Mouse (Mus musculus) liver, embryonic 16.5 days (tissue): ENCODE measurements at regions not wholly inside any gene's neighbourhood (a gene's known extent, or its start where the extent isn't known, plus 50 kb on each side); places are given as distances from the start of the nearest gene placed in this dataset.
A peak's percentile ranks its signal among the peaks of the same experiment; 100 is the strongest.
"Not testable (repeated sequence)": the region's sequence is repeated elsewhere in the genome, so short reads cannot be mapped to it uniquely, and the experiment has no call there.

ENCODE experiments used
- ATAC-seq: fragments of 200-750 bp; cut with Nextera tagmentation; 2 replicates; pipeline ENCODE4 v1.8.0; 2017; ENCODE audit warnings: low read depth, mild to moderate bottlenecking, moderate number of reproducible peaks, moderate library complexity
- H3K27ac ChIP-seq: fragments of 300-500 bp; sonication (generic); 2 replicates; pipeline ENCODE4 v1.5.1; 2014; ENCODE audit warnings: mild to moderate bottlenecking, low read length
- H3K27me3 ChIP-seq: fragments of 300-500 bp; sonication (generic); 2 replicates; pipeline ENCODE4 v1.6.1; 2014; ENCODE audit warnings: low read depth, low read length, mixed read lengths; ENCODE audit not compliant: control insufficient read depth, insufficient read depth
- H3K36me3 ChIP-seq: fragments of 300-500 bp; sonication (generic); 2 replicates; pipeline ENCODE4 v1.6.1; 2014; ENCODE audit warnings: mild to moderate bottlenecking; ENCODE audit not compliant: control insufficient read depth, insufficient read depth
- H3K4me1 ChIP-seq: fragments of 300-500 bp; sonication (generic); 2 replicates; pipeline ENCODE4 v1.6.1; 2014; ENCODE audit warnings: low read depth, low read length, mixed read lengths; ENCODE audit not compliant: control insufficient read depth
- H3K4me2 ChIP-seq: fragments of 300-500 bp; sonication (generic); 2 replicates; pipeline ENCODE4 v1.6.1; 2014; ENCODE audit warnings: low read depth, low read length, mixed read lengths
- H3K4me3 ChIP-seq: fragments of 300-500 bp; sonication (generic); 2 replicates; pipeline ENCODE4 v1.5.1; 2014; ENCODE audit warnings: low read depth, mild to moderate bottlenecking, low read length
- H3K9ac ChIP-seq: fragments of 300-500 bp; sonication (generic); 2 replicates; pipeline ENCODE4 v1.6.1; 2014; ENCODE audit warnings: low read depth, low read length
- H3K9me3 ChIP-seq: fragments of 300-500 bp; sonication (generic); replicated peaks from 2 replicates; pipeline ENCODE4 v1.6.1; 2016; ENCODE audit warnings: low read length; ENCODE audit not compliant: control insufficient read depth
- WGBS: fragments of 180-500 bp; shearing (Covaris S2); extraction: QIAGEN DNeasy Blood & Tissue Kit; methylation state at CpG from one replicate; pipeline ENCODE4 v1.1.7; 2014; ENCODE audit not compliant: insufficient replicate concordance; 5-methylcytosine and 5-hydroxymethylcytosine counted together

- H3K27me3 ChIP-seq: no peaks in the 10 kb centered on the region
- no peaks in the 10 kb centered on the region for H3K9me3 ChIP-seq
- H3K9ac ChIP-seq: no peak overlapping the region
- WGBS: 46% methylated on average over 3 of the region's 3 CpGs
- no peaks in the 10 kb centered on the region for H3K4me1 ChIP-seq
- ATAC-seq: peak; percentile 73
- no peaks in the 10 kb centered on the region for H3K36me3 ChIP-seq
- H3K4me3 ChIP-seq: no peak overlapping the region
- no peak overlapping the region for H3K27ac ChIP-seq
- H3K4me2 ChIP-seq: no peak overlapping the region
Measured at GRCm38 (mm10) chr5:105358902-105359301, 56.7 kb upstream of the Lrrc8b start.

- not testable (repeated sequence) for H3K4me3 ChIP-seq, H3K27me3 ChIP-seq, H3K36me3 ChIP-seq, H3K4me2 ChIP-seq, H3K4me1 ChIP-seq, ATAC-seq, H3K9me3 ChIP-seq, H3K9ac ChIP-seq, H3K27ac ChIP-seq
- 50% methylated on average over 1 of the region's 1 CpGs for WGBS
Measured at GRCm38 (mm10) chr5:105356393-105356792, 59.2 kb upstream of the Lrrc8b start.

- Histone ChIP-seq H3K27ac (no peak overlapping the region), H3K4me2 (no peak overlapping the region), H3K27me3 (no peaks in the 10 kb centered on the region), H3K4me1 (no peaks in the 10 kb centered on the region), H3K9me3 (no peaks in the 10 kb centered on the region), H3K9ac (no peak overlapping the region), H3K4me3 (no peak overlapping the region), H3K36me3 (no peaks in the 10 kb centered on the region)
- 34% methylated on average over 1 of the region's 1 CpGs for WGBS
- no peak for ATAC-seq
Measured at GRCm38 (mm10) chr5:105354041-105354440, 60.5 kb upstream of the Gbp6 start.

DNA sequence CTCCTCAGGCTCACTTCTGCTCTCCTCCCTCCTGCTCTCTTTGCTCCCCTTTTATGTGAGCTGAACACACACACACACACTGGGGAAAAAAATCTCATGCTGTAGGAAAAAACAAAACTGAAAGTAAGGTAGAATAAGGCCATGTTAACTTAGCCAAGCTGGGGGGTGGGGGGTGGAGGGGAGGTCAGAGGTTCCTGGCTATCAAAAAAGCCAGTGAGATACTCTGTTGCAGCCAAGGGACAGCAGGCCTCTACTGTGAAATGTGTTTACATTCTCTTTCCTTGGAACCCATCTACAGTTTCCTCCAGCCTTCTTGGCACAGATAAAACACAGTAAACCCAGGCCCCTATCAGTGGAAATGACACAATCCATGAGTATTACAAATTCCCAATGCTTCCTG is 53.0 kb upstream of the Gbp6 start:
- H3K4me2 ChIP-seq: no peak overlapping the region
- no peak overlapping the region for H3K27ac ChIP-seq
- no peaks in the 10 kb centered on the region for H3K9me3 ChIP-seq
- H3K36me3 ChIP-seq: no peaks in the 10 kb centered on the region
- H3K4me3 ChIP-seq: no peak overlapping the region
- no peaks in the 10 kb centered on the region for H3K27me3 ChIP-seq
- no peak overlapping the region for H3K9ac ChIP-seq
- peak; percentile 80 for ATAC-seq
- H3K4me1 ChIP-seq: no peaks in the 10 kb centered on the region; the same call in 1 of the 2 replicates

DNA sequence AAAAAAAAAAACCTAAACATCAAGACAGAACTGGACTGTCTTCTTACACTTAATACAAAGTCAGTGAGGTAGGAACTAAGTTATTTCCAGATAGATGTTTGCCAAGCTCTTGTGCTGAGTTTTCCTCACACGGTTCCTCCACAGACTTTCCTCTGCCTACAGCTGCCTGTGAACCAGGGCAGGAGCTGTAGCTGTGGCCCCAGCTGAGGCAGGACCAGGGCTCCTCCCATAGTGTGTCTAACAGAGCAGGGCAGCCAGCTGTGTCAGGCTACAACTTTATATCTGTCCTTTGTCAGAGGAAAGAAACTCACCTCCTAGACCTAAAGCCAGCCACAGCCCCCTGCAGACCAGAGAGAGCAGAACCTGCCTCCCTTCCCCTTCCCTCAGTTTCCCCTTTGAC is 52.5 kb upstream of the Gbp6 start:
- 35% methylated on average over 1 of the region's 1 CpGs for WGBS
- H3K27ac ChIP-seq: not testable (repeated sequence)

GRCm38 (mm10) chr5:105344808-105345732 is 51.6 kb upstream of the Gbp6 start:
- Histone ChIP-seq H3K4me2 (no peak overlapping the region), H3K27ac (no peak overlapping the region), H3K4me1 (no peaks in the 10 kb centered on the region; the same call in 1 of the 2 replicates), H3K36me3 (no peaks in the 10 kb centered on the region), H3K4me3 (no peak overlapping the region), H3K27me3 (no peaks in the 10 kb centered on the region), H3K9ac (no peak overlapping the region), H3K9me3 (no peaks in the 10 kb centered on the region)
- WGBS: 34% methylated on average over 6 of the region's 6 CpGs
- ATAC-seq: no peak

More for the DNA sequence above, 52.5 kb upstream of the Gbp6 start:
- H3K4me2 ChIP-seq, H3K36me3 ChIP-seq, H3K4me3 ChIP-seq, H3K9ac ChIP-seq, H3K9me3 ChIP-seq, H3K27me3 ChIP-seq, H3K4me1 ChIP-seq: not testable (repeated sequence)
- ATAC-seq: peak; percentile 51

GRCm38 (mm10) chr5:105343816-105344215 is 50.3 kb upstream of the Gbp6 start:
- not testable (repeated sequence) for ATAC-seq

More at GRCm38 (mm10) chr5:105343816-105344215, 50.3 kb upstream of the Gbp6 start:
- not testable (repeated sequence) for H3K27me3 ChIP-seq, H3K4me3 ChIP-seq, H3K4me1 ChIP-seq, H3K36me3 ChIP-seq, H3K27ac ChIP-seq, H3K4me2 ChIP-seq, H3K9ac ChIP-seq, H3K9me3 ChIP-seq
- WGBS: 20% methylated on average over 2 of the region's 2 CpGs
